Mouse (Mus musculus): ENCODE measurements around the gene Neurl4.

Gene Neurl4

GRCm38 (mm10) chr11:69933066-69933465 is 32.2 kb downstream of the Neurl4 start:
- no peak for DNase-seq

- DNase-seq = peak; percentile 77 to 95
These were observed 33.3 kb downstream of the Neurl4 start for GRCm38 (mm10) chr11:69934169-69934568.

- no peak for DNase-seq
These were observed 33.8 kb downstream of the Neurl4 start for GRCm38 (mm10) chr11:69934681-69935080.

DNA sequence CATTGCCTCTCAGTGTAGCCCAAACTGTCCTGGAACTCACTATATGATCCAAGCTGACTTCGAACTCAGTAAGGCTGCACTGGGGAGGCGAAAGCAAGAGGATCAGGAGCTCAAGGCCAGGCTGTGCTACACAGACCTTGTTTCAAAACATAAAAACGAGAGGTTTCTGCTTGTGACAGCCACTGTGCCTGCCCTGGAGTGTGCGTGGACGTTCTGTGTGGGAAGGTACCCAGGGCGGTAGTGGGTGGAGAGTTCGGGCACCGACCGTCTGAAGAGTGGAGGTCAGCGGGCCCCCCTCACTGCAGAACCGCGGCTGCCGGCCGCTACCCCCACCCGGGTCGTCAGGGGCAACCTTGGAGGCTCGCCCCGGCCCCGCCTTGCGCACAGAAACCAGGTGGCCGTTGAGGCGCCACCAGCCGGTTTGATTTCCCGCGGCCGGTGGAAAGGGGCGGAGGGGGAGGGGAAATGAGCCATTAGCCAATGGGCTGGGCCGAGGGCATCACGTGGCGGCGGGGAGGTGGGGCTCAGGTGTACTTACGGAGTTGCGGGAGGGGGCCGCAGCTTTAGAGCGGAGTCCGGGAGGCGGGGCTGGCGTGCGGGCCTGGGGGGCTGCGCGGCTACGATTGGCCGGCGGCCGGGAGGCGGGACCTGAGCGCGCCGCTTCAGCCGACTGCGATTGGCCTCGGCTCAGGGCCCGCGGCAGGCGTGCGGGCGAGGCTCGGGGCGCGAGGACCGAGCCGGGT is 34.4 kb downstream of the Neurl4 start, which contains the start of gene Ybx2:
Gene Ybx2 (plus strand): TSS at position 660 of the 743 bp plus-strand sequence.
- DNase-seq = peak; percentile 81 to 87

GRCm38 (mm10) chr11:69936156-69936555 is 35.3 kb downstream of the Neurl4 start:
- no peak for DNase-seq

DNA sequence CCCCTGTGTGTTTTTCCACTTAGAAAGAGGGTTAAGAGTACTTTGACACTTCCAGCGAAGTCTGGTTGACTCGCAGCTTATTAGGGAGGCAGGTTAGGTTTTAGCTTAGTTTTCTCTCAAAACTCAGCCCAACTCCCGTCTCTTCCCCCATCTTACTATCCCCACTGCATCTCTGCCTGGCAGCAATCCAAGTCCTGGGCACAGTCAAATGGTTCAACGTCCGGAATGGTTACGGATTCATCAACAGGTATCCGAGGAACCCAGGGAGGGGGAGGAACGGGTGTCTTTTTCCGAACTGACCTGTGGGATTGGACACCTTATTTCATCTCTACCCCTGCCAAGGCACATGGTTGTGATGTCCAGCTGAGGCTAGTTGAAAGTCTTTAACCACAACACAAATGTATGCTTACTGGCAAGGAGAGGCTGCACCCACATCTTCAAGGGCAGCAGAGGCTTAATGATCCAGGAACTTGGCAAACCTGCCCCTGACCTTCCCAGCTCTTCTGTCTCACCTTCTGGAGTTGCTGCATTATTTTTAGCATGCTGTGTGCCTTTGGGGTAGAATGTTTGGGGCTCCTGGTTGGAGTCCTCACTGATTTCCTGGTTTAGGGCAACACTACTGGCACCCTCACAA is 36.0 kb downstream of the Neurl4 start:
- DNase-seq = no peak

DNA sequence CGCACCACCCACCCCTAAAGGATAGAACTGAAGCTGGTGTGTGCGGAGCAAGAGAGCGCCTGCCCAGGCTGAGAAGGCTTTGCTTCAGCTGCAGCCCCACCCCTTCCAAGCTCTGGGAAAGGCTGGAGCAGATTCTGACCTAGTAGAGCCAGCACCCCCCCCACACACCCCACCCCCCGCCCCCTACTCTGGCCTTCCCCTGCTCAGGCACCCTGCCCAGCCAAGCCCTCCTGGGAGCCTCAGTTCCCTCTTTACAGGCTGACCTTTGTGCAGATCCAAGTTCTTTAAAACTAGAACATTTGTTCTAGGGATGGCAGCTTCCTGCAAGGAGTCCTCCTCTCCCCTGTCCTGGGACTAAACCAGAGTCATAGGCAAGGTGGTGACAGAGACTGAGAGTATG is 36.5 kb downstream of the Neurl4 start:
- DNase-seq = no peak

DNA sequence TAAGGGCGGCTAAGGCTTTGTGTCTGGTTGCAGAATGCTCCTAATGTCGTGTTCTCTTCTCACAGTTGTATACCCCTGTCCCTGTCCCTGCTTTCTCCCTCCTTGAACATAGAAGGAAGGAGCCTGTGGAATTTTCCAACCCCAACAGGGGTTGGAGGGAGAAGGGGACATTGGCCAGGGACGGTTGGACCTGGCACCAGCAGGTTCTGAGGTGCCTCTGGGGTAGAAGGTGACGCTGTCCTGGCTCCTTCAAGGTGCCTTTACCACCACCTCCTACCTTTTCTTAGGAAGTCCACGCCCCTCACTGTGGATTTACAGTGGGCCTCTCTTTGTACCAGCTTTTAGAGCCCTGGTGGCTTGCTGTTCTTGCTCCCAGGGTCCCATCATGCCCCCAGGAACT is 37.0 kb downstream of the Neurl4 start:
- no peak for DNase-seq

- no peak for DNase-seq
These were observed 37.6 kb downstream of the Neurl4 start for GRCm38 (mm10) chr11:69938401-69938979.

DNA sequence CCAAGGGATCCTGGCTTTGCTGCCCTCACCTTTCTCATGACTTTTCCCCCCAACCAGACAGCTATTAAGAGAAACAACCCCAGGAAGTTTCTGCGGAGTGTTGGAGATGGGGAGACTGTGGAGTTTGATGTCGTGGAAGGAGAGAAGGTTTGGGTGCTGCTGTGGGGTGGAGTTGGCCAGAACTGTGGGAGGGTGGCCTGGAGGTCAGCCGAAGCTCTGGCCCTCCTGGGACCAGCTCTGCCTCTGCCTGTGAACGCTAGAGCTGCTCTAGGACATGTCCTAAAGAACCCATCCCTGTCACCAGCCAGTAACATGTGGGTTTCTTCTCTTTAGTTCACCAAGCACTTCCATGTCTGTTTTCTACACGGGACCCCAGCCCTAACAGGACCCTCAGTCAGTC is 38.3 kb downstream of the Neurl4 start:
- no peak for DNase-seq

- no peak for DNase-seq
These were observed 38.9 kb downstream of the Neurl4 start for GRCm38 (mm10) chr11:69939731-69940130.

- no peak for DNase-seq
These were observed 40.1 kb downstream of the Neurl4 start for GRCm38 (mm10) chr11:69940962-69941361.

- no peak for DNase-seq
These were observed 44.3 kb downstream of the Neurl4 start for GRCm38 (mm10) chr11:69945216-69945615.

DNA sequence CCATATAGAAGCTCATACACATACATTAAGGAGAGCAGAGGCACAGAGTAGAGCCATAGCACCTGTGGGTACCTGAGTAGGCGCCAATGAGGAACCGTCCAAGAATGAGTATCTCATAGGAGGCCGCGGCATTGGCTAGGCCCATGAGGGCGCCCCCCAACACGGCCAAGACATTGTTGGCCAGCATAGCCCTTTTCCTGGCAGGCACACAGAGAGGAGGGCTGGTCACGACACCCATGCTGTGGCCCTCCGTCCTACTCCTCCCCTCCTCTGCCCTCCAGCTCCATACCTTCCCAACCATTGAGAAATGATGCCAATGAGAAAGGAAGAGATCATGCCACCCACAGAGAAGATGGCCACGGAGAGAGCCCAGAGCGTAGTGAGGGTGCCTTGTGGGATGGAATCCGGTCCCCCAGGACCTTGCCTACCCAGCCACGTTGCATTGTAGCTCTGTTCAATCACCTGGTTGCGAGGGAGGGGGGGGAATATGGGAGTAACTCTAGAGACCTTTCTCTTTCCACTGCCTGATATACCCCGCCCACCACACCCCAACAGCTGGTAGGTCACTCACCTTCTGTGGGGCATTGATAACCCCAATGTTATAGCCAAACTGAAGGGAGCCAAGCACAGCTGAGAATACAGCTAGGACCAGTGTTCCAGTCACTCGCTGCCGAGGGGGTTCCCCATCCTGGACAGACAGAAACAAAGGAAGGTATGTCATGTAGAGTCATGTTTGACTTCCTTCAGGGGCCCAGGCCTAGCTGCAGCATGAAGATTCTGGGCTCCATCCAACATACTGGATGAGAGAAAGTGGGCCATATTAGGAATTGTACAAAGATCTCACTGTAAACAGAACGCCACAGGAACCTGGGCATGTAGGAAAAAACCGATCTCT is 45.4 kb downstream of the Neurl4 start:
- DNase-seq = no peak

- no peak for DNase-seq
These were observed 46.6 kb downstream of the Neurl4 start for GRCm38 (mm10) chr11:69947337-69948065.

DNA sequence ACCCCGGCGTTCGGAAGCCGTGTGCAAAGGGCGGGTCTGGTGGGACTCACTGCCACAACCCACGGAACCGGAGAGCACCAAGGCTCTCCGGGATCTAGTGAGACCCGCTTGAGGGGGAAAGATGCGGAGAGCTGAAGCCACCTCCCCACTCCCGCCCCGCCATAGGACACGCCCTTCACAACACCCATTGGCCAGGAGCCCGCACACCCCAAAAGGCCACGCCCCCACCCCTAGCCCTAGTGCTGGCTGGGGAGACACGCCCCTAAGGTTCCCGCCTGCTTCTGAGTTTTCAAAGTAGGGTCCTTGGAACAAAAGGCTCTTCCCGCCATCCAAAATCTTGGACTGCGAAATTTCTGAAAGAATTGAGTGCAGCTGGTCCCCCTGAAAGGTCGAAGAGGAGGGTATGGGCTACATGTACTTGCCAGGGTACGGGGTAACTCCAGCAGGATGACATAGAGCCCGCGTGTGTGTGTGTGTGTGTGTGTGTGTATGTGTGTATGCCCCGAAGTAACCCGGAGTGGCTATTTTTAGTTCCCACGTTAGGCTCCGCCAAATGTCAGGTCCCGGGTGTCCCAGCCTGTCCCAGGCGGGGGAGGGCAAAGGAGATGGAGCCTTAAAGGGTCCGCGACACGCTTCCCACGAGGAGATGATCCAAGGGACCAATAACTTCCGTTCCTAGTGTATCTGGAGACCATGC is 47.3 kb downstream of the Neurl4 start, which contains the start of gene Slc2a4:
Gene Slc2a4 (minus strand): TSS at position 123 of the 697 bp plus-strand sequence.
- DNase-seq = peak; percentile 74 to 80

- peak; percentile 67 to 85 for DNase-seq
These were observed 47.9 kb downstream of the Neurl4 start for GRCm38 (mm10) chr11:69948763-69949150.

DNA sequence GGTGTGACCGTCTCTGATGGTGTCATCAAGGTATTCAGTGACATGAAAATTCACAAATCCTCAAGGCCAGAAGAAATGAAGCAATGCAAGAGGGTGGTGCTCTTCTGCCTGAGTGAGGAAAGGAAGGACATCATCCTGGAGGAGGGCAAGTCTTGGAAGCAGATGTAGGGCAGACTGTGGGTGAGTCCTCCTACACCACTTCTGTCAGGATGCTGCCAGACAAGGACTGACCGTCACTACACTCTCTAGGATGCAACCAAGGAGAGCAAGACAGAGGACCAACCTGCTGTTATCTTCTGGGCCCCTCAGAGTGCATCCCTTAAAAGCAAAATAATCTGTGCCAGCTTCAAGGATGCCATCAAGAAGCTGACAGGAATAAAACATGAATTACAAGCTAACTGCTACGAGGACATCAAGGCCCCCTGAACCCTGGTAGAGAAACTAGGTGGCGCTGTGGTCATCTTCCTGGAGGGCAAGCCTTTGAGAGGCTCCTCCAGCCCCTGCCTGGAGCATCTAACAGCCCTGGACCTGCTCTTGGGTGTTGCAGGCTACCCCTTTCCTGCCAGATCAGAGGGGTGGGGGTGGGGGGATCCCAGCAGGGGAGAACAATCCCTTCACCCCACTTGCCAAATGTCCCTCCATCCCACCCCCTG is 50.1 kb downstream of the Neurl4 start:
- no peak for DNase-seq

DNA sequence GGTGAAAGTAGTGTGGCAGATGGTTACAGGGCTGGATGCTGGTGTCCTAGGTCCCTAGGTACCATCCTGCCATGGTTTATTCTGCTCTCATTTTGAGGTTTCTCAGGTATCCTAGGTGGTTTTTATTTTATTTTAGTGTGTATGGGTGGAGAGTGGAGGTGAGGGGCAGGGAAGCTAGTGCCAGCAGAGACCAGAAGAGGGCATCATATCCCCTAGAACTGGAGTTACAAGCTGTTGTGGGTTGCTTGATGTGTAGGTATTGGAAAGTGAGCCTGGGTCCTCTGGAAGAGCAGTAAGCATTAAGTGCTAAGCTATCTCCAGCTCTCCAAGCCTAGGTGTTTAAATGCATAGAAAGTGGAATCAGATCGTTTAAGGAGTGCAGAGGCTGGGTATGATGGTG is 51.4 kb downstream of the Neurl4 start:
- DNase-seq = no peak

- DNase-seq = no peak
These were observed 52.5 kb downstream of the Neurl4 start for GRCm38 (mm10) chr11:69953267-69953915.
